Mouse (Mus musculus): ENCODE data around the gene Kansl3. TPM values are rescaled to one million over a fixed set of nuclear protein-coding genes. Genes with fewer than 3 reads are reported as not detected.

Gene Kansl3
- polyA plus RNA-seq, 1 experiment from 2014 or later: 10.1 TPM

- Histone ChIP-seq H3K4me3 (ENCODE audit: low read depth, low read length) (no peak overlapping the region), H3K27me3 (ENCODE audit: insufficient read depth, low read length) (peaks cover 30% of the 10 kb centered on the region), H3K27ac (ENCODE audit: low read depth) (0 out of 2 replicates have a peak overlapping the region, but pooled peaks have one; percentile 12), H3K4me2 (ENCODE audit: low read depth, low read length) (peak overlapping the region; percentile 15; the same call in 1 of the 2 replicates), H3K9ac (replicated peaks) (no peak overlapping the region), H3K9me3 (ENCODE audit: low read length) (no peaks in the 10 kb centered on the region), H3K36me3 (replicated peaks; ENCODE audit: insufficient read depth, low read length) (no peaks in the 10 kb centered on the region), H3K4me1 (ENCODE audit: insufficient read depth) (peaks cover 14% of the 10 kb centered on the region)
- TF ChIP-seq CTCF (IDR thresholded peaks at IDR 0.05; ENCODE audit: low read depth) (no peak), EP300 (IDR thresholded peaks at IDR 0.05; ENCODE audit: low read depth) (no peak)
- no peak for ATAC-seq
- WGBS (ENCODE audit: insufficient replicate concordance): 31% methylated on average over 13 of the region's 13 CpGs
- no peak for DNase-seq
These were observed 69.9 kb downstream of the Kansl3 start for GRCm38 (mm10) chr1:36299126-36299525.

GRCm38 (mm10) chr1:36298107-36298506 lies 70.9 kb downstream of the Kansl3 start:
- ATAC-seq (no peak), DNase-seq (no peak)
- Histone ChIP-seq H3K4me1 (ENCODE audit: insufficient read depth) (peaks cover 11% of the 10 kb centered on the region), H3K27ac (ENCODE audit: low read depth) (no peak overlapping the region), H3K27me3 (ENCODE audit: insufficient read depth, low read length) (peaks cover 23% of the 10 kb centered on the region), H3K4me2 (ENCODE audit: low read depth, low read length) (no peak overlapping the region), H3K9ac (replicated peaks) (no peak overlapping the region), H3K36me3 (replicated peaks; ENCODE audit: insufficient read depth, low read length) (no peaks in the 10 kb centered on the region), H3K9me3 (ENCODE audit: low read length) (no peaks in the 10 kb centered on the region), H3K4me3 (ENCODE audit: low read depth, low read length) (no peak overlapping the region)
- no peak for TF ChIP-seq EP300 (IDR thresholded peaks at IDR 0.05; ENCODE audit: low read depth)
- 64% methylated on average over 4 of the region's 4 CpGs for WGBS (ENCODE audit: insufficient replicate concordance)

GRCm38 (mm10) chr1:36296466-36297149 lies 72.4 kb downstream of the Kansl3 start:
- no peak for DNase-seq
- WGBS (ENCODE audit: insufficient replicate concordance): 25% methylated on average over 9 of the region's 9 CpGs
- Histone ChIP-seq H3K9ac (replicated peaks) (no peak overlapping the region), H3K27me3 (ENCODE audit: insufficient read depth, low read length) (0 out of 2 replicates have a peak, but pooled peaks cover 14% of the 10 kb centered on the region), H3K36me3 (replicated peaks; ENCODE audit: insufficient read depth, low read length) (no peaks in the 10 kb centered on the region), H3K4me2 (ENCODE audit: low read depth, low read length) (peak overlapping the region; percentile 23), H3K27ac (ENCODE audit: low read depth) (no peak overlapping the region), H3K9me3 (ENCODE audit: low read length) (no peaks in the 10 kb centered on the region), H3K4me1 (ENCODE audit: insufficient read depth) (peaks cover 7% of the 10 kb centered on the region; the same call in 1 of the 2 replicates), H3K4me3 (ENCODE audit: low read depth, low read length) (no peak overlapping the region)
- ATAC-seq: no peak
- TF ChIP-seq CTCF (IDR thresholded peaks at IDR 0.05; ENCODE audit: low read depth): no peak
- no peak for TF ChIP-seq EP300 (IDR thresholded peaks at IDR 0.05; ENCODE audit: low read depth)

GRCm38 (mm10) chr1:36294402-36294801 lies 74.6 kb downstream of the Kansl3 start:
- H3K27me3 ChIP-seq (ENCODE audit: insufficient read depth, low read length): 0 out of 2 replicates have a peak, but pooled peaks cover 10% of the 10 kb centered on the region
- no peaks in the 10 kb centered on the region for H3K36me3 ChIP-seq (replicated peaks; ENCODE audit: insufficient read depth, low read length)
- 0 out of 2 replicates have a peak overlapping the region, but pooled peaks have one; percentile 7 for H3K27ac ChIP-seq (ENCODE audit: low read depth)
- ATAC-seq (no peak), DNase-seq (no peak)
- TF ChIP-seq CTCF (IDR thresholded peaks at IDR 0.05; ENCODE audit: low read depth) (no peak), EP300 (IDR thresholded peaks at IDR 0.05; ENCODE audit: low read depth) (no peak)
- peaks cover 7% of the 10 kb centered on the region; the same call in 1 of the 2 replicates for H3K4me1 ChIP-seq (ENCODE audit: insufficient read depth)
- H3K9me3 ChIP-seq (ENCODE audit: low read length): no peaks in the 10 kb centered on the region
- H3K4me2 ChIP-seq (ENCODE audit: low read depth, low read length): no peak overlapping the region
- no peak overlapping the region for H3K4me3 ChIP-seq (ENCODE audit: low read depth, low read length)
- H3K9ac ChIP-seq (replicated peaks): no peak overlapping the region
- 59% methylated on average over 3 of the region's 3 CpGs for WGBS (ENCODE audit: insufficient replicate concordance)

GRCm38 (mm10) chr1:36293470-36293869 lies 75.5 kb downstream of the Kansl3 start:
- no peak for TF ChIP-seq CTCF (IDR thresholded peaks at IDR 0.05; ENCODE audit: low read depth)
- TF ChIP-seq EP300 (IDR thresholded peaks at IDR 0.05; ENCODE audit: low read depth): no peak
- no peak overlapping the region for H3K4me2 ChIP-seq (ENCODE audit: low read depth, low read length)
- WGBS (ENCODE audit: insufficient replicate concordance): 79% methylated on average over 8 of the region's 8 CpGs
- peaks cover 7% of the 10 kb centered on the region; the same call in 1 of the 2 replicates for H3K4me1 ChIP-seq (ENCODE audit: insufficient read depth)
- H3K27ac ChIP-seq (ENCODE audit: low read depth): no peak overlapping the region
- DNase-seq (no peak), ATAC-seq (no peak)
- no peaks in the 10 kb centered on the region for H3K36me3 ChIP-seq (replicated peaks; ENCODE audit: insufficient read depth, low read length)
- H3K4me3 ChIP-seq (ENCODE audit: low read depth, low read length): no peak overlapping the region
- H3K9me3 ChIP-seq (ENCODE audit: low read length): no peaks in the 10 kb centered on the region
- H3K9ac ChIP-seq (replicated peaks): no peak overlapping the region
- 0 out of 2 replicates have a peak, but pooled peaks cover 7% of the 10 kb centered on the region for H3K27me3 ChIP-seq (ENCODE audit: insufficient read depth, low read length)

Small RNA genes within 50 kb of the gene (microRNA-seq; reads per million reads assigned to microRNA genes)
- not detected for gene Mir6898

Other genes with a start within 250 kb of the Kansl3 start
- gene Uggt1, start 124.5 kb downstream of the Kansl3 start, polyA plus RNA-seq (2015; fragmentation: Nextera tagmentation; extraction: Ambion mirVana): 15.4 and 15.8 TPM in 2 replicates
- gene Neurl3, start 94.5 kb downstream of the Kansl3 start, polyA plus RNA-seq (2015; fragmentation: Nextera tagmentation; extraction: Ambion mirVana): 4.4 and 4.7 TPM in 2 replicates
- 5.8 and 6.3 TPM in 2 replicates for gene Arid5a, start 61.4 kb downstream of the Kansl3 start, polyA plus RNA-seq (2015; fragmentation: Nextera tagmentation; extraction: Ambion mirVana)
- 0.12 TPM in 2 replicates for gene Fer1l5, start 3.1 kb upstream of the Kansl3 start, polyA plus RNA-seq (2015; fragmentation: Nextera tagmentation; extraction: Ambion mirVana)
- 9.0 and 9.9 TPM in 2 replicates for gene Lman2l, start 76.1 kb upstream of the Kansl3 start, polyA plus RNA-seq (2015; fragmentation: Nextera tagmentation; extraction: Ambion mirVana)
- 2.1 and 2.2 TPM in 2 replicates for gene Cnnm4, start 102.4 kb upstream of the Kansl3 start, polyA plus RNA-seq (2015; fragmentation: Nextera tagmentation; extraction: Ambion mirVana)
- 0.92 and 1.1 TPM in 2 replicates for gene Cnnm3, start 142.7 kb upstream of the Kansl3 start, polyA plus RNA-seq (2015; fragmentation: Nextera tagmentation; extraction: Ambion mirVana)
- 2.0 and 2.2 TPM in 2 replicates for gene Ankrd23, start 167.7 kb upstream of the Kansl3 start, polyA plus RNA-seq (2015; fragmentation: Nextera tagmentation; extraction: Ambion mirVana)
- gene Gm42417, start 170.2 kb upstream of the Kansl3 start, polyA plus RNA-seq (2015; fragmentation: Nextera tagmentation; extraction: Ambion mirVana): 0.45 TPM in 1 of 2 replicates, not detected in the other
- 7.4 and 8.3 TPM in 2 replicates for gene Ankrd39, start 178.3 kb upstream of the Kansl3 start, polyA plus RNA-seq (2015; fragmentation: Nextera tagmentation; extraction: Ambion mirVana)
- 2.0 TPM in 2 replicates for gene Sema4c, start 189.2 kb upstream of the Kansl3 start, polyA plus RNA-seq (2015; fragmentation: Nextera tagmentation; extraction: Ambion mirVana)